Mouse (Mus musculus) layer of hippocampus, adult 18-20 months (tissue): Measurements from ENCODE around the gene Ltc4s. TPM values are rescaled to one million over a fixed set of nuclear protein-coding genes. Genes with fewer than 3 reads are reported as not detected.

Experiments
- DNase-seq, 2 experiments: peaks; one replicate each; pipeline ENCODE4 v3.0.0; 2022; ENCODE audit warnings: low spot score in 2 of 2
- long read RNA-seq: library from polyadenylated mRNA; stranded (forward); transcript quantifications from one replicate; pipeline ENCODE4 v2.0.0, GENCODE M21; 2021
- total RNA-seq, 2 experiments: library from RNA; stranded (reverse); gene quantifications; 2 replicates each; pipeline ENCODE4 v1.2.3; 2021

The Ltc4s gene
- 1 to 10 TPM; 6.8 to 7.1 TPM for total RNA-seq
- long read RNA-seq, partial matches to known transcripts = 3 of 5 reads
- long read RNA-seq, other reads (novel, unspliced or antisense) = 0 of 5 reads

- no peak for DNase-seq
Observed at GRCm38 (mm10) chr11:50238324-50238723, at the start of gene Ltc4s. Gene Ltc4s (minus strand): TSS chr11:50238616.

- DNase-seq = no peak
Observed at GRCm38 (mm10) chr11:50286428-50286827, 48.0 kb upstream of the Ltc4s start.

- no peak for DNase-seq
Observed at GRCm38 (mm10) chr11:50285696-50286095, 47.3 kb upstream of the Ltc4s start.

- DNase-seq = no peak
Observed at GRCm38 (mm10) chr11:50285263-50285662, 46.8 kb upstream of the Ltc4s start.

GRCm38 (mm10) chr11:50280053-50280452 is 41.6 kb upstream of the Ltc4s start:
- DNase-seq = no peak

- no peak for DNase-seq
Observed at GRCm38 (mm10) chr11:50279005-50279404, 40.6 kb upstream of the Ltc4s start.

GRCm38 (mm10) chr11:50277706-50278105 is 39.3 kb upstream of the Ltc4s start:
- DNase-seq = no peak

GRCm38 (mm10) chr11:50277025-50277424 is 38.6 kb upstream of the Ltc4s start:
- DNase-seq = no peak

- no peak for DNase-seq
Observed at GRCm38 (mm10) chr11:50275568-50276151, 37.2 kb upstream of the Ltc4s start.

- no peak for DNase-seq
Observed at GRCm38 (mm10) chr11:50275077-50275476, 36.7 kb upstream of the Ltc4s start.

GRCm38 (mm10) chr11:50272819-50273218 is 34.4 kb upstream of the Ltc4s start:
- no peak for DNase-seq

GRCm38 (mm10) chr11:50269885-50270284 is 31.5 kb upstream of the Ltc4s start:
- DNase-seq = no peak

- no peak for DNase-seq
Observed at GRCm38 (mm10) chr11:50269163-50269562, 30.7 kb upstream of the Ltc4s start.

- no peak for DNase-seq
Observed at GRCm38 (mm10) chr11:50266997-50267396, 28.6 kb upstream of the Ltc4s start.

GRCm38 (mm10) chr11:50265931-50266330 is 27.5 kb upstream of the Ltc4s start:
- no peak for DNase-seq

- DNase-seq = no peak
Observed at GRCm38 (mm10) chr11:50263198-50263597, 24.8 kb upstream of the Ltc4s start.

GRCm38 (mm10) chr11:50262020-50262419 is 23.6 kb upstream of the Ltc4s start:
- DNase-seq = no peak

- DNase-seq = peak; percentile 62 to 75
Observed at GRCm38 (mm10) chr11:50258310-50258709, 19.9 kb upstream of the Ltc4s start.

- peak in 1 of 2 experiments; percentile 54 for DNase-seq
Observed at GRCm38 (mm10) chr11:50256615-50257014, 18.2 kb upstream of the Ltc4s start.

- peak; percentile 74 to 87 for DNase-seq
Observed at GRCm38 (mm10) chr11:50254010-50254580, 15.7 kb upstream of the Ltc4s start.

GRCm38 (mm10) chr11:50253393-50253792 is 15.0 kb upstream of the Ltc4s start:
- no peak for DNase-seq

- DNase-seq = no peak
Observed at GRCm38 (mm10) chr11:50252684-50253265, 14.4 kb upstream of the Ltc4s start.

GRCm38 (mm10) chr11:50252166-50252565 is 13.8 kb upstream of the Ltc4s start:
- no peak for DNase-seq
